Mouse (Mus musculus) embryonic facial prominence, embryonic 15.5 days (tissue): Measurements from ENCODE around the gene Ralgapa2. TPM values are rescaled to one million over a fixed set of nuclear protein-coding genes. Genes with fewer than 3 reads are reported as not detected.
"Not testable (repeated sequence)": the region's sequence is repeated elsewhere in the genome, so short reads cannot be mapped to it uniquely, and the experiment has no call there.

ENCODE experiments used
- ATAC-seq: fragments of 200-750 bp; cut with Nextera tagmentation; 2 replicates; pipeline ENCODE4 v1.8.0; 2017; ENCODE audit warnings: low read depth, moderate TSS enrichment; ENCODE audit not compliant: insufficient number of reproducible peaks, low FRiP score, low TSS enrichment
- H3K27ac ChIP-seq: fragments of 300-500 bp; sonication (generic); replicated peaks from 2 replicates; pipeline ENCODE4 v1.5.1; 2015; ENCODE audit warnings: mild to moderate bottlenecking, inconsistent platforms
- H3K27me3 ChIP-seq: fragments of 300-500 bp; sonication (generic); 2 replicates; pipeline ENCODE4 v1.6.1; 2015; ENCODE audit warnings: inconsistent platforms
- H3K36me3 ChIP-seq: fragments of 300-500 bp; sonication (generic); 2 replicates; pipeline ENCODE4 v1.6.1; 2015; ENCODE audit warnings: mild to moderate bottlenecking, inconsistent platforms
- H3K4me1 ChIP-seq: fragments of 300-500 bp; sonication (generic); 2 replicates; pipeline ENCODE4 v1.6.1; 2015; ENCODE audit warnings: inconsistent platforms
- H3K4me2 ChIP-seq: fragments of 300-500 bp; sonication (generic); replicated peaks from 2 replicates; pipeline ENCODE4 v1.6.1; 2015; ENCODE audit warnings: mild to moderate bottlenecking, inconsistent platforms
- H3K4me3 ChIP-seq: fragments of 300-500 bp; sonication (generic); replicated peaks from 2 replicates; pipeline ENCODE4 v1.5.1; 2015; ENCODE audit warnings: mild to moderate bottlenecking, inconsistent platforms
- H3K9ac ChIP-seq: fragments of 300-500 bp; sonication (generic); 2 replicates; pipeline ENCODE4 v1.6.1; 2015; ENCODE audit warnings: inconsistent platforms
- H3K9me3 ChIP-seq: fragments of 300-500 bp; sonication (generic); replicated peaks from 2 replicates; pipeline ENCODE4 v1.6.1; 2016; ENCODE audit warnings: inconsistent platforms
- WGBS: fragments of 180-500 bp; shearing (Covaris S2); methylation state at CpG from one replicate; pipeline ENCODE4 v1.1.7; 2015; 5-methylcytosine and 5-hydroxymethylcytosine counted together
- polyA plus RNA-seq: library from polyadenylated mRNA; unstranded; fragments of >200 nt; fragmentation: Nextera tagmentation; extraction: Ambion mirVana; gene quantifications from 2 replicates; pipeline ENCODE4 v1.2.1, GENCODE M21; 2015

The Ralgapa2 gene
- polyA plus RNA-seq, 1 experiment from 2014 or later, result 5.5 TPM

- H3K9me3 ChIP-seq, result no peaks in the 10 kb centered on the region
- no peak overlapping the region for H3K9ac ChIP-seq
- H3K36me3 ChIP-seq, result no peaks in the 10 kb centered on the region
- no peaks in the 10 kb centered on the region for H3K27me3 ChIP-seq
- H3K4me3 ChIP-seq, result no peak overlapping the region
- no peaks in the 10 kb centered on the region for H3K4me1 ChIP-seq
- H3K4me2 ChIP-seq, result no peak overlapping the region
- ATAC-seq, result no peak
- no peak overlapping the region for H3K27ac ChIP-seq
- WGBS, result 58% methylated on average over 12 of the region's 12 CpGs
Measured at GRCm38 (mm10) chr2:146469707-146470420, 42.3 kb downstream of the Ralgapa2 start.

- Histone ChIP-seq H3K4me3 (no peak overlapping the region), H3K9me3 (no peaks in the 10 kb centered on the region), H3K27me3 (no peaks in the 10 kb centered on the region), H3K27ac (no peak overlapping the region), H3K4me2 (no peak overlapping the region), H3K9ac (no peak overlapping the region), H3K4me1 (no peaks in the 10 kb centered on the region), H3K36me3 (no peaks in the 10 kb centered on the region)
- no peak for ATAC-seq
- WGBS, result 85% methylated on average over 2 of the region's 2 CpGs
Measured at GRCm38 (mm10) chr2:146468898-146469297, 43.2 kb downstream of the Ralgapa2 start.

- Histone ChIP-seq H3K36me3 (no peaks in the 10 kb centered on the region), H3K27me3 (no peaks in the 10 kb centered on the region), H3K27ac (no peak overlapping the region), H3K4me2 (no peak overlapping the region), H3K9ac (no peak overlapping the region), H3K4me3 (no peak overlapping the region), H3K9me3 (no peaks in the 10 kb centered on the region), H3K4me1 (no peaks in the 10 kb centered on the region)
- no peak for ATAC-seq
- 93% methylated on average over 4 of the region's 4 CpGs for WGBS
Measured at GRCm38 (mm10) chr2:146468016-146468415, 44.1 kb downstream of the Ralgapa2 start.

- H3K36me3 ChIP-seq, H3K9ac ChIP-seq, H3K4me2 ChIP-seq, H3K4me1 ChIP-seq, ATAC-seq, H3K4me3 ChIP-seq, H3K9me3 ChIP-seq, H3K27ac ChIP-seq, H3K27me3 ChIP-seq: not testable (repeated sequence)
- WGBS, result 80% methylated on average over 3 of the region's 3 CpGs
Measured at GRCm38 (mm10) chr2:146466811-146467210, 45.3 kb downstream of the Ralgapa2 start.

GRCm38 (mm10) chr2:146457494-146457893 is 54.6 kb downstream of the Ralgapa2 start:
- Histone ChIP-seq H3K27me3 (no peaks in the 10 kb centered on the region), H3K9me3 (no peaks in the 10 kb centered on the region), H3K4me2 (no peak overlapping the region), H3K36me3 (no peaks in the 10 kb centered on the region), H3K4me3 (no peak overlapping the region), H3K27ac (no peak overlapping the region), H3K9ac (no peak overlapping the region), H3K4me1 (no peaks in the 10 kb centered on the region)
- WGBS, result 74% methylated on average over 2 of the region's 2 CpGs
- ATAC-seq, result no peak

- Histone ChIP-seq H3K4me1 (no peaks in the 10 kb centered on the region), H3K27me3 (no peaks in the 10 kb centered on the region), H3K4me2 (no peak overlapping the region), H3K9ac (no peak overlapping the region), H3K36me3 (no peaks in the 10 kb centered on the region), H3K27ac (no peak overlapping the region), H3K4me3 (no peak overlapping the region), H3K9me3 (no peaks in the 10 kb centered on the region)
- WGBS, result 79% methylated on average over 7 of the region's 7 CpGs
- no peak for ATAC-seq
Measured at GRCm38 (mm10) chr2:146456612-146457011, 55.5 kb downstream of the Ralgapa2 start.

- Histone ChIP-seq H3K9me3 (no peaks in the 10 kb centered on the region), H3K4me3 (no peak overlapping the region), H3K36me3 (no peaks in the 10 kb centered on the region), H3K9ac (no peak overlapping the region), H3K27ac (no peak overlapping the region), H3K4me1 (no peaks in the 10 kb centered on the region), H3K4me2 (no peak overlapping the region), H3K27me3 (no peaks in the 10 kb centered on the region)
- no peak for ATAC-seq
- WGBS, result 83% methylated on average over 4 of the region's 4 CpGs
Measured at GRCm38 (mm10) chr2:146456062-146456461, 56.1 kb downstream of the Ralgapa2 start.

- Histone ChIP-seq H3K36me3 (no peaks in the 10 kb centered on the region), H3K9ac (no peak overlapping the region), H3K9me3 (no peaks in the 10 kb centered on the region), H3K4me3 (no peak overlapping the region), H3K4me1 (no peaks in the 10 kb centered on the region), H3K27ac (no peak overlapping the region), H3K4me2 (no peak overlapping the region), H3K27me3 (no peaks in the 10 kb centered on the region)
- 59% methylated on average over 3 of the region's 3 CpGs for WGBS
- no peak for ATAC-seq
Measured at GRCm38 (mm10) chr2:146444009-146444408, 68.1 kb downstream of the Ralgapa2 start.

- H3K27me3 ChIP-seq, result no peaks in the 10 kb centered on the region
- 86% methylated on average over 9 of the region's 9 CpGs for WGBS
- no peak overlapping the region for H3K4me2 ChIP-seq
- H3K4me3 ChIP-seq, result no peak overlapping the region
- ATAC-seq, result no peak
- no peak overlapping the region for H3K9ac ChIP-seq
- H3K27ac ChIP-seq, result no peak overlapping the region
- H3K36me3 ChIP-seq, result no peaks in the 10 kb centered on the region
- no peaks in the 10 kb centered on the region for H3K4me1 ChIP-seq
- no peaks in the 10 kb centered on the region for H3K9me3 ChIP-seq
Measured at GRCm38 (mm10) chr2:146443291-146443875, 68.8 kb downstream of the Ralgapa2 start.

- no peaks in the 10 kb centered on the region for H3K4me1 ChIP-seq
- 79% methylated on average over 4 of the region's 4 CpGs for WGBS
- H3K9ac ChIP-seq, result no peak overlapping the region
- H3K27me3 ChIP-seq, result no peaks in the 10 kb centered on the region
- no peak overlapping the region for H3K4me3 ChIP-seq
- H3K9me3 ChIP-seq, result no peaks in the 10 kb centered on the region
- no peaks in the 10 kb centered on the region for H3K36me3 ChIP-seq
- H3K27ac ChIP-seq, result no peak overlapping the region
- no peak for ATAC-seq
- no peak overlapping the region for H3K4me2 ChIP-seq
Measured at GRCm38 (mm10) chr2:146441711-146442110, 70.4 kb downstream of the Ralgapa2 start.

GRCm38 (mm10) chr2:146428751-146429150 is 83.4 kb downstream of the Ralgapa2 start:
- Histone ChIP-seq H3K27me3 (no peaks in the 10 kb centered on the region), H3K9me3 (no peaks in the 10 kb centered on the region), H3K4me3 (no peak overlapping the region), H3K4me1 (no peaks in the 10 kb centered on the region), H3K27ac (no peak overlapping the region), H3K9ac (no peak overlapping the region), H3K36me3 (no peaks in the 10 kb centered on the region), H3K4me2 (no peak overlapping the region)
- 85% methylated on average over 3 of the region's 3 CpGs for WGBS
- ATAC-seq, result no peak

GRCm38 (mm10) chr2:146427380-146427779 is 84.8 kb downstream of the Ralgapa2 start:
- no peak for ATAC-seq
- no peaks in the 10 kb centered on the region for H3K27me3 ChIP-seq
- WGBS, result 93% methylated on average over 3 of the region's 3 CpGs
- H3K9ac ChIP-seq, result no peak overlapping the region
- no peak overlapping the region for H3K27ac ChIP-seq
- no peak overlapping the region for H3K4me2 ChIP-seq
- no peak overlapping the region for H3K4me3 ChIP-seq
- H3K9me3 ChIP-seq, result no peaks in the 10 kb centered on the region
- H3K36me3 ChIP-seq, result no peaks in the 10 kb centered on the region
- no peaks in the 10 kb centered on the region for H3K4me1 ChIP-seq
